Mouse (Mus musculus): Measurements from ENCODE around the gene Commd9. TPM values are rescaled to one million over a fixed set of nuclear protein-coding genes. Genes with fewer than 3 reads are reported as not detected.

Commd9 gene
- polyA plus RNA-seq, 1 experiment, result 116 TPM

GRCm38 (mm10) chr2:101935006-101935405 lies 49.0 kb downstream of the Commd9 start:
- TF ChIP-seq POLR2A (IDR thresholded peaks at IDR 0.05; ENCODE audit: borderline replicate concordance, insufficient read depth, low read length), result no peak
- no peak for TF ChIP-seq CTCF (IDR thresholded peaks at IDR 0.05; ENCODE audit: borderline replicate concordance, insufficient read depth, low read depth, low read length)
- 98% methylated on average over 1 of the region's 1 CpGs for WGBS

DNA sequence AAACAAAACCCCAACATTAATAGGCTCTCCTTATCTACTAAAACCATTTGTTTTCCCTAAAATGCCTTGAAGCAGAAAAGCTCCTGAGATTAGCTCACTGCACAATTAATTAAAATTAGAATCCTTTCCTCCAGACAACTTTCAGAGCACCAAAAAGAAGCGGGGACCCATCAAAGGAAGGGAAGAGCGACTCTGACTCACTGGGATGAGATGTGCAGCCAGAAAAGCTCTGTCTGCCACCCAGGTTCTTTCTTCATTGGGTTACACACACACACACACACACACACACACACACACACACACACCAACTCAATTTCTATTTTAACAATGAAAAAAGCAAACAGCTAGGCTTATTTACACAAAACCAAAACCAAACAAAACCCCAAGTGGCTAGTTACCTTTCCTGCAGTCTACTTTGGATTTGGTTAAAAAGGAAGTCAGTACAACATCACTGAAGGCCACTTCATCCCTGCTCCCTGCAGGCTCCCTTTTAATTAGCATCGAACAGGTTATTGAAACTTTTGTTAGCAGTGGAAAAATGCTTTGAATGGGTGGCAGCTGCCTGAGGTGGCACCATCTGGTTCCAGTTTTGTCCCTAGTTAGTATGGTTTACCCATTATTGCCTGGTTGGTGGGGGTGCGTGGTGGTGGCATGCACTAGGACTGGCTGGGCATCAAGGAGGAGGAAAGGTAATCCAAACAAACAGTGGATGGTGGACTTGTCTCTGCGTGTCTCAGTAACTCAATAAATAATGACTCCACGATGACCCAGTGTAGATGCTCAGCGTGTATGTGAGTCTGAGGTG lies 64.9 kb downstream of the Commd9 start:
- no peak for TF ChIP-seq POLR2A (IDR thresholded peaks at IDR 0.05; ENCODE audit: borderline replicate concordance, insufficient read depth, low read length)
- no peak for TF ChIP-seq CTCF (IDR thresholded peaks at IDR 0.05; ENCODE audit: borderline replicate concordance, insufficient read depth, low read depth, low read length)
- Histone ChIP-seq H3K4me3 (replicated peaks; ENCODE audit: insufficient read depth, low read depth, low read length) (no peak overlapping the region), H3K27me3 (ENCODE audit: control insufficient read depth, insufficient read depth, low read length) (no peaks in the 10 kb centered on the region), H3K27ac (ENCODE audit: insufficient read depth, low read length) (no peak overlapping the region), H3K4me1 (ENCODE audit: control insufficient read depth, insufficient read depth, low read length) (peaks cover 7% of the 10 kb centered on the region)
- no peak for DNase-seq
- WGBS, result 85% methylated on average over 7 of the region's 7 CpGs

More at GRCm38 (mm10) chr2:101935006-101935405, 49.0 kb downstream of the Commd9 start:
- H3K4me3 ChIP-seq (replicated peaks; ENCODE audit: insufficient read depth, low read depth, low read length), result no peak overlapping the region
- H3K27me3 ChIP-seq (ENCODE audit: control insufficient read depth, insufficient read depth, low read length), result no peaks in the 10 kb centered on the region
- no peak overlapping the region for H3K27ac ChIP-seq (ENCODE audit: insufficient read depth, low read length)
- peaks cover 10% of the 10 kb centered on the region; the same call in 1 of the 2 replicates for H3K4me1 ChIP-seq (ENCODE audit: control insufficient read depth, insufficient read depth, low read length)
- no peak for DNase-seq

Other genes starting within 250 kb of the Commd9 start
- 0.21 and 0.29 TPM in 2 replicates for gene Rag1, start 236.7 kb upstream of the Commd9 start, polyA plus RNA-seq (2012; rRNA removed)
- gene B230118H07Rik, start 236.7 kb upstream of the Commd9 start, polyA plus RNA-seq (2012; rRNA removed), result 53.2 and 56.3 TPM in 2 replicates
- gene Traf6, start 207.8 kb upstream of the Commd9 start, polyA plus RNA-seq (2012; rRNA removed), result 12.2 and 12.5 TPM in 2 replicates
- gene Prr5l, start 3.2 kb upstream of the Commd9 start, polyA plus RNA-seq (2012; rRNA removed), result 28.5 and 37.8 TPM in 2 replicates